Mouse (Mus musculus): ENCODE measurements at regions not wholly inside any gene's neighbourhood (a gene's known extent, or its start where the extent isn't known, plus 50 kb on each side); places are given as distances from the start of the nearest gene placed in this dataset.

- Histone ChIP-seq H3K4me3 (ENCODE audit: low read depth, low read length) (no peak overlapping the region), H3K27me3 (ENCODE audit: control insufficient read depth, insufficient read depth, low read length) (no peaks in the 10 kb centered on the region), H3K4me1 (ENCODE audit: control insufficient read depth, insufficient read depth, low read length) (no peaks in the 10 kb centered on the region), H3K9ac (replicated peaks; ENCODE audit: low read depth, low read length) (no peak overlapping the region), H3K27ac (ENCODE audit: low read depth, low read length) (no peak overlapping the region), H3K36me3 (ENCODE audit: control insufficient read depth, insufficient read depth, low read length) (no peaks in the 10 kb centered on the region), H3K4me2 (ENCODE audit: low read depth, low read length) (no peak overlapping the region), H3K9me3 (ENCODE audit: control insufficient read depth, low read length) (no peaks in the 10 kb centered on the region)
- ATAC-seq (ENCODE audit: low read depth): no peak
- WGBS: 82% methylated on average over 5 of the region's 5 CpGs
Measured at GRCm38 (mm10) chr17:45859441-45859840, 125.8 kb upstream of the 1600014C23Rik start.

GRCm38 (mm10) chr17:45853931-45854653, 120.4 kb upstream of the 1600014C23Rik start:
- no peak overlapping the region for H3K4me3 ChIP-seq (ENCODE audit: low read depth, low read length)
- H3K4me2 ChIP-seq (ENCODE audit: low read depth, low read length): no peak overlapping the region
- H3K9ac ChIP-seq (replicated peaks; ENCODE audit: low read depth, low read length): no peak overlapping the region
- H3K9me3 ChIP-seq (ENCODE audit: control insufficient read depth, low read length): no peaks in the 10 kb centered on the region
- H3K27ac ChIP-seq (ENCODE audit: low read depth, low read length): no peak overlapping the region
- WGBS: 80% methylated on average over 21 of the region's 21 CpGs
- H3K27me3 ChIP-seq (ENCODE audit: control insufficient read depth, insufficient read depth, low read length): no peaks in the 10 kb centered on the region
- H3K36me3 ChIP-seq (ENCODE audit: control insufficient read depth, insufficient read depth, low read length): no peaks in the 10 kb centered on the region
- no peaks in the 10 kb centered on the region for H3K4me1 ChIP-seq (ENCODE audit: control insufficient read depth, insufficient read depth, low read length)
- no peak for ATAC-seq (ENCODE audit: low read depth)

- no peaks in the 10 kb centered on the region for H3K4me1 ChIP-seq (ENCODE audit: control insufficient read depth, insufficient read depth, low read length)
- H3K9ac ChIP-seq (replicated peaks; ENCODE audit: low read depth, low read length): no peak overlapping the region
- no peaks in the 10 kb centered on the region for H3K27me3 ChIP-seq (ENCODE audit: control insufficient read depth, insufficient read depth, low read length)
- no peak for ATAC-seq (ENCODE audit: low read depth)
- H3K4me2 ChIP-seq (ENCODE audit: low read depth, low read length): no peak overlapping the region
- no peaks in the 10 kb centered on the region for H3K9me3 ChIP-seq (ENCODE audit: control insufficient read depth, low read length)
- no peak overlapping the region for H3K4me3 ChIP-seq (ENCODE audit: low read depth, low read length)
- 55% methylated on average over 5 of the region's 5 CpGs for WGBS
- H3K27ac ChIP-seq (ENCODE audit: low read depth, low read length): no peak overlapping the region
- H3K36me3 ChIP-seq (ENCODE audit: control insufficient read depth, insufficient read depth, low read length): no peaks in the 10 kb centered on the region
Measured at GRCm38 (mm10) chr17:45852402-45852801, 118.8 kb upstream of the 1600014C23Rik start.

- Histone ChIP-seq H3K9ac (replicated peaks; ENCODE audit: low read depth, low read length) (no peak overlapping the region), H3K27me3 (ENCODE audit: control insufficient read depth, insufficient read depth, low read length) (no peaks in the 10 kb centered on the region), H3K9me3 (ENCODE audit: control insufficient read depth, low read length) (no peaks in the 10 kb centered on the region), H3K4me3 (ENCODE audit: low read depth, low read length) (no peak overlapping the region), H3K4me1 (ENCODE audit: control insufficient read depth, insufficient read depth, low read length) (no peaks in the 10 kb centered on the region), H3K27ac (ENCODE audit: low read depth, low read length) (no peak overlapping the region), H3K4me2 (ENCODE audit: low read depth, low read length) (no peak overlapping the region), H3K36me3 (ENCODE audit: control insufficient read depth, insufficient read depth, low read length) (no peaks in the 10 kb centered on the region)
- WGBS: 58% methylated on average over 8 of the region's 8 CpGs
- ATAC-seq (ENCODE audit: low read depth): no peak
Measured at GRCm38 (mm10) chr17:45851723-45852396, 118.2 kb upstream of the 1600014C23Rik start.

- H3K36me3 ChIP-seq (ENCODE audit: control insufficient read depth, insufficient read depth, low read length): no peaks in the 10 kb centered on the region
- H3K27me3 ChIP-seq (ENCODE audit: control insufficient read depth, insufficient read depth, low read length): no peaks in the 10 kb centered on the region
- no peak overlapping the region for H3K27ac ChIP-seq (ENCODE audit: low read depth, low read length)
- H3K4me1 ChIP-seq (ENCODE audit: control insufficient read depth, insufficient read depth, low read length): no peaks in the 10 kb centered on the region
- ATAC-seq (ENCODE audit: low read depth): no peak
- no peak overlapping the region for H3K9ac ChIP-seq (replicated peaks; ENCODE audit: low read depth, low read length)
- no peak overlapping the region for H3K4me2 ChIP-seq (ENCODE audit: low read depth, low read length)
- H3K4me3 ChIP-seq (ENCODE audit: low read depth, low read length): no peak overlapping the region
- 88% methylated on average over 6 of the region's 6 CpGs for whole genome bisulfite sequencing
- no peaks in the 10 kb centered on the region for H3K9me3 ChIP-seq (ENCODE audit: control insufficient read depth, low read length)
Measured at GRCm38 (mm10) chr17:45850976-45851375, 117.3 kb upstream of the 1600014C23Rik start.

- 88% methylated on average over 5 of the region's 5 CpGs for WGBS
- no peaks in the 10 kb centered on the region for H3K9me3 ChIP-seq (ENCODE audit: control insufficient read depth, low read length)
- no peak overlapping the region for H3K4me2 ChIP-seq (ENCODE audit: low read depth, low read length)
- H3K4me3 ChIP-seq (ENCODE audit: low read depth, low read length): no peak overlapping the region
- no peak overlapping the region for H3K27ac ChIP-seq (ENCODE audit: low read depth, low read length)
- no peak overlapping the region for H3K9ac ChIP-seq (replicated peaks; ENCODE audit: low read depth, low read length)
- no peaks in the 10 kb centered on the region for H3K36me3 ChIP-seq (ENCODE audit: control insufficient read depth, insufficient read depth, low read length)
- H3K4me1 ChIP-seq (ENCODE audit: control insufficient read depth, insufficient read depth, low read length): no peaks in the 10 kb centered on the region
- H3K27me3 ChIP-seq (ENCODE audit: control insufficient read depth, insufficient read depth, low read length): no peaks in the 10 kb centered on the region
- no peak for ATAC-seq (ENCODE audit: low read depth)
Measured at GRCm38 (mm10) chr17:45850174-45850573, 116.5 kb upstream of the 1600014C23Rik start.

- ATAC-seq (ENCODE audit: low read depth): peak; percentile 49; the same call in 1 of the 2 replicates
- Histone ChIP-seq H3K27ac (ENCODE audit: low read depth, low read length) (no peak overlapping the region), H3K4me2 (ENCODE audit: low read depth, low read length) (no peak overlapping the region), H3K9ac (replicated peaks; ENCODE audit: low read depth, low read length) (no peak overlapping the region), H3K36me3 (ENCODE audit: control insufficient read depth, insufficient read depth, low read length) (no peaks in the 10 kb centered on the region), H3K9me3 (ENCODE audit: control insufficient read depth, low read length) (no peaks in the 10 kb centered on the region), H3K4me1 (ENCODE audit: control insufficient read depth, insufficient read depth, low read length) (no peaks in the 10 kb centered on the region), H3K4me3 (ENCODE audit: low read depth, low read length) (no peak overlapping the region), H3K27me3 (ENCODE audit: control insufficient read depth, insufficient read depth, low read length) (no peaks in the 10 kb centered on the region)
- 43% methylated on average over 8 of the region's 8 CpGs for WGBS
Measured at GRCm38 (mm10) chr17:45848605-45849004, 115.0 kb upstream of the 1600014C23Rik start.

GRCm38 (mm10) chr17:45847701-45848378, 114.2 kb upstream of the 1600014C23Rik start:
- H3K4me3 ChIP-seq (ENCODE audit: low read depth, low read length): no peak overlapping the region
- H3K27me3 ChIP-seq (ENCODE audit: control insufficient read depth, insufficient read depth, low read length): no peaks in the 10 kb centered on the region
- no peak overlapping the region for H3K4me2 ChIP-seq (ENCODE audit: low read depth, low read length)
- WGBS: 92% methylated on average over 14 of the region's 14 CpGs
- H3K36me3 ChIP-seq (ENCODE audit: control insufficient read depth, insufficient read depth, low read length): no peaks in the 10 kb centered on the region
- no peak overlapping the region for H3K9ac ChIP-seq (replicated peaks; ENCODE audit: low read depth, low read length)
- H3K9me3 ChIP-seq (ENCODE audit: control insufficient read depth, low read length): no peaks in the 10 kb centered on the region
- H3K4me1 ChIP-seq (ENCODE audit: control insufficient read depth, insufficient read depth, low read length): no peaks in the 10 kb centered on the region
- H3K27ac ChIP-seq (ENCODE audit: low read depth, low read length): no peak overlapping the region
- ATAC-seq (ENCODE audit: low read depth): no peak

GRCm38 (mm10) chr17:45845832-45846231, 112.2 kb upstream of the 1600014C23Rik start:
- Histone ChIP-seq H3K4me3 (ENCODE audit: low read depth, low read length) (no peak overlapping the region), H3K36me3 (ENCODE audit: control insufficient read depth, insufficient read depth, low read length) (no peaks in the 10 kb centered on the region), H3K4me1 (ENCODE audit: control insufficient read depth, insufficient read depth, low read length) (no peaks in the 10 kb centered on the region), H3K9ac (replicated peaks; ENCODE audit: low read depth, low read length) (no peak overlapping the region), H3K9me3 (ENCODE audit: control insufficient read depth, low read length) (no peaks in the 10 kb centered on the region), H3K27me3 (ENCODE audit: control insufficient read depth, insufficient read depth, low read length) (no peaks in the 10 kb centered on the region), H3K4me2 (ENCODE audit: low read depth, low read length) (no peak overlapping the region), H3K27ac (ENCODE audit: low read depth, low read length) (no peak overlapping the region)
- 87% methylated on average over 5 of the region's 5 CpGs for WGBS
- no peak for ATAC-seq (ENCODE audit: low read depth)
